Comparison of ENCODE assay signal across 8 mouse cellular contexts in the genomic region with DNA sequence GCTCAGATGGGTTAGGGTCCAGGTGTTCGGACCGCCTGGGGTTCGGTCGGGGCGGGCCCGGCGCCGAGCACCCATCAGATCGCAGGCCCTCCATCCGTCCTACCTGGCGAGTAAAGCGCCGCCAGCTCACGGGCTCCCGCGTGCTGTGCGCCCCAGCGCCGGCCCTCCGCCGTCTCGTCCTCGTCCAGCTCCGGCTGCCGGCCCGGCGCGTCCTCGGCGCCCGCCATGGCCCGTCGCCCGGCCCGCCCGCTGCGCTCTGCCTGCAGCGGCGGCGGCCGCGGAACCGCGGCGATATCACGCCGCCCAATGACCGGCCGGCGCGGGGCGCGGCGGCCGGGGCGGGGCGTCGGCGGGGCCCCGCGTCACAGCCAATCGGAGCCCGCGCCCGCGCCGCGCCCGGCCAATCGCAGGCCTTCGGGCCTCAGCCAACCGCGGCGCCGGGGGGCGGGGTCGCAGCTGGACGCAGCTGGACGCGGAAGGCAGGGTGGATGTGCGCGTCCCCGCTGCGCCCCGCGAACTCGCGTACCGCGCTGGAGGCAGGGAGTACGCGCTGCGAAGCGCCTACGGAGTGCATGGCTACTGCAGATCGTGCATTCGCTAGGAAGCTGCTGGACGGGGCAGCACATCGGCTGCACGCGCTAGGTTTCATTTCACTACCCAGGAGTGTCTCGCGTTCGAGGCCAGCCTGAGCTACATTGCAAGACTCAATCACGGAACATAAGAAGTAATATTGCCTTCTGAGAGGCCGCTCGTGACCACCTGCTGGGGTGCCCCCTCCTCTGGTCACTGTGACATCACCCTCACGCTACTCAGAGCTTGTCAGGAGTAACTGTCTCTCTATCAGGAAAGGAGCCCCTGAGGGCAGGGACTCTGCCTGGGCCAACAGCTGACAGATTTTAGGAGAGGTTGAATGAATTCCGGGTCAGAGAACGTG. TPM values are rescaled to one million over a fixed set of nuclear protein-coding genes. Genes with fewer than 3 reads are reported as not detected.
A peak's percentile ranks its signal among the peaks of the same experiment; 100 is the strongest.
DNase-seq lines count a peak whose midpoint lies in the region; ATAC-seq and TF ChIP-seq lines count a peak whose summit lies in the region.

A gene (minus strand): TSS at position 227 of the 934 bp plus-strand sequence.

- WGBS in hindbrain, embryonic 16.5 days = under 1% methylated on average over 72 of the region's 110 CpGs

- peak; percentile 76 for ATAC-seq in activated CD4-positive, CD25-positive, alpha-beta regulatory T cell, adult 4 months
- peak; percentile 77 for ATAC-seq in common myeloid progenitor, adult 5-6 weeks (replicated peaks; ENCODE audit: low read depth, poor library complexity, severe bottlenecking)
- ATAC-seq in hindbrain, embryonic 16.5 days = peak; percentile 96
- ATAC-seq in megakaryocyte, adult 5-6 weeks (ENCODE audit: poor library complexity, severe bottlenecking) = peak; percentile 77

- H3K4me1 ChIP-seq in hindbrain, embryonic 16.5 days (ENCODE audit: control insufficient read depth, insufficient read depth, low read depth, low read length) = peaks cover 21% of the 10 kb centered on the region

- peak within 1 kb of the TSS; percentile 92 for H3K27ac ChIP-seq in gastrocnemius, adult 2 months
- H3K27ac ChIP-seq in hindbrain, embryonic 16.5 days (ENCODE audit: low read depth, low read length) = peak within 1 kb of the TSS; percentile 80

- peak within 1 kb of the TSS; percentile 87 for H3K9ac ChIP-seq in hindbrain, embryonic 16.5 days (ENCODE audit: low read depth, low read length)

- no peaks in the 10 kb centered on the region for H3K27me3 ChIP-seq in hindbrain, embryonic 16.5 days (replicated peaks; ENCODE audit: control insufficient read depth, insufficient read depth, low read length)

- H3K36me3 ChIP-seq in hindbrain, embryonic 16.5 days (ENCODE audit: control insufficient read depth, insufficient read depth, low read length) = no peaks in the 10 kb centered on the region

- peak within 1 kb of the TSS; percentile 98 for H3K4me2 ChIP-seq in hindbrain, embryonic 16.5 days (ENCODE audit: low read length)

- TF ChIP-seq CTCF in gastrocnemius, adult 2 months (IDR thresholded peaks at IDR 0.05) = no peak

- no peaks in the 10 kb centered on the region for H3K9me3 ChIP-seq in hindbrain, embryonic 16.5 days (ENCODE audit: control insufficient read depth, low read length)

- peak within 1 kb of the TSS; percentile 91 for H3K4me3 ChIP-seq in gastrocnemius, adult 2 months
- peak within 1 kb of the TSS; percentile 77 for H3K4me3 ChIP-seq in hindbrain, embryonic 16.5 days (ENCODE audit: low read length)

- intact Hi-C loops in gastrocnemius, adult 2 months (cut with DNase I) = loop anchor here (5.0 kb wide), 1 partner anchor 124 kb away; a partner anchor contains a TSS

- peak; percentile 99 for DNase-seq in gastrocnemius, adult 2 months
- DNase-seq in left cerebral cortex, adult 8-10 months (ENCODE audit: low spot score in 2 of 2) = peak; percentile 81 to 95
- DNase-seq in right cerebral cortex, adult 18-20 months = peak; percentile 97
- DNase-seq in urinary bladder, adult 2 months (ENCODE audit: low spot score) = peak; percentile 91

RNA-seq across cellular contexts. Expression of the gene that starts here (rescaled TPM):
- not detected for polyA plus RNA-seq in activated CD4-positive, CD25-positive, alpha-beta regulatory T cell, adult 4 months (2017; shearing (Covaris generic))
- total RNA-seq in common myeloid progenitor, adult 5-6 weeks (2017) = not detected in 2 replicates
- total RNA-seq in gastrocnemius, adult 2 months (2021) = 10 to 100 TPM in 1 of 2 experiments, 1 to 10 TPM in 1; 3.7 to 11.5 TPM
- polyA plus RNA-seq in hindbrain, embryonic 16.5 days (2015; fragmentation: Nextera tagmentation; extraction: Ambion mirVana) = 11.9 and 12.8 TPM in 2 replicates
- 10 to 100 TPM; 26.0 to 42.5 (median 32.6) TPM for total RNA-seq in left cerebral cortex, adult 8-10 months (2022)
- 6.1 and 22.8 TPM in 2 replicates for total RNA-seq in megakaryocyte, adult 5-6 weeks (2015)
- total RNA-seq in megakaryocyte, adult 5-6 weeks (2017) = not detected in 2 replicates
- polyA plus RNA-seq in urinary bladder, adult 2 months (2012; rRNA removed) = not detected in 2 replicates

Comparison
In these comparisons a context has a peak if more than half of its experiments do, and no peak if none do; other contexts are left out.
1. Peak in every context shown above with its lines: DNase-seq, ATAC-seq, H3K4me3 ChIP-seq and H3K27ac ChIP-seq.
2. RNA of the gene that starts here (polyA plus RNA-seq): 11.9 to 12.8 TPM in hindbrain, embryonic 16.5 days; not detected in activated CD4-positive, CD25-positive, alpha-beta regulatory T cell, adult 4 months and not detected in urinary bladder, adult 2 months; every median in the first group is over 10 times any median in the second.
3. Peak in ATAC-seq in activated CD4-positive, CD25-positive, alpha-beta regulatory T cell, adult 4 months; RNA of the gene not detected or under 1 TPM.
4. Peak in ATAC-seq in common myeloid progenitor, adult 5-6 weeks; RNA of the gene not detected or under 1 TPM.
5. Peak in DNase-seq in urinary bladder, adult 2 months; RNA of the gene not detected or under 1 TPM.